Mouse (Mus musculus) ES-Bruce4 (cell line): ENCODE results near the gene Gng5. TPM values are rescaled to one million over a fixed set of nuclear protein-coding genes. Genes with fewer than 3 reads are reported as not detected.

Experiments used
- H3K27ac ChIP-seq: 2 replicates; pipeline ENCODE4 v1.5.1; 2012; ENCODE audit warnings: low read length, inconsistent platforms; ENCODE audit not compliant: insufficient read depth
- H3K27me3 ChIP-seq: 2 replicates; pipeline ENCODE4 v1.6.1; 2012; ENCODE audit warnings: mild to moderate bottlenecking, low read length, inconsistent platforms; ENCODE audit not compliant: control insufficient read depth, poor library complexity, insufficient read depth, severe bottlenecking
- H3K36me3 ChIP-seq: 2 replicates; pipeline ENCODE4 v1.6.1; 2012; ENCODE audit warnings: inconsistent platforms, mild to moderate bottlenecking, low read length, moderate library complexity; ENCODE audit not compliant: control insufficient read depth, poor library complexity, insufficient read depth, severe bottlenecking
- H3K4me1 ChIP-seq: one replicate; pipeline ENCODE4 v1.8.1; 2011; ENCODE audit warnings: low read length; ENCODE audit not compliant: control insufficient read depth, insufficient read depth
- H3K4me3 ChIP-seq: 2 replicates; pipeline ENCODE4 v1.5.1; 2011; ENCODE audit warnings: low read depth, mild to moderate bottlenecking, low read length
- H3K9ac ChIP-seq: 2 replicates; pipeline ENCODE4 v1.6.1; 2012; ENCODE audit warnings: low read depth, mild to moderate bottlenecking, inconsistent platforms; ENCODE audit not compliant: poor library complexity, severe bottlenecking
- H3K9me3 ChIP-seq: replicated peaks from 2 replicates; pipeline ENCODE4 v1.6.1; 2012; ENCODE audit warnings: mild to moderate bottlenecking, low read length, inconsistent platforms; ENCODE audit not compliant: control insufficient read depth, poor library complexity, insufficient read depth, severe bottlenecking
- CTCF ChIP-seq: IDR thresholded peaks from one replicate; pipeline ENCODE4 v1.8.1; 2011; ENCODE audit warnings: low read depth, low read length
- EP300 ChIP-seq: IDR thresholded peaks from 2 replicates; pipeline ENCODE4 v1.6.1; 2011; ENCODE audit warnings: low read depth, low read length; ENCODE audit not compliant: insufficient read depth
- POLR2A ChIP-seq: IDR thresholded peaks from one replicate; pipeline ENCODE4 v1.8.1; 2011; ENCODE audit warnings: low read length; ENCODE audit not compliant: insufficient read depth
- polyA plus RNA-seq: library from polyadenylated mRNA; stranded (reverse); fragments of >200 nt; gene quantifications from 2 replicates; pipeline ENCODE4 v1.2.4, GENCODE M21; 2011; ENCODE audit warnings: low read depth; ENCODE audit not compliant: missing spikeins, insufficient read depth, insufficient read length

Gene Gng5
- polyA plus RNA-seq, 1 experiment = 330 TPM

GRCm38 (mm10) chr3:146520798-146521651 lies 21.4 kb downstream of the Gng5 start, which contains the start of gene Rpf1:
TSS of gene Rpf1 (minus strand) at chr3:146521429.
- TF ChIP-seq POLR2A = no peak
- no peak for TF ChIP-seq CTCF
- no peak for TF ChIP-seq EP300
- Histone ChIP-seq H3K4me1 (no peaks in the 10 kb centered on the region), H3K36me3 (peaks cover 12% of the 10 kb centered on the region), H3K9ac (peak within 1 kb of the TSS; percentile 92), H3K9me3 (no peaks in the 10 kb centered on the region), H3K4me3 (peak within 1 kb of the TSS; percentile 99), H3K27me3 (no peaks in the 10 kb centered on the region), H3K27ac (peak within 1 kb of the TSS; percentile 96)

- Histone ChIP-seq H3K4me3 (peak overlapping the region; percentile 99), H3K27ac (peak overlapping the region; percentile 96), H3K36me3 (peaks cover 12% of the 10 kb centered on the region), H3K9ac (peak overlapping the region; percentile 92), H3K9me3 (no peaks in the 10 kb centered on the region), H3K27me3 (no peaks in the 10 kb centered on the region), H3K4me1 (no peaks in the 10 kb centered on the region)
- no peak for TF ChIP-seq CTCF
- no peak for TF ChIP-seq POLR2A
- no peak for TF ChIP-seq EP300
These were observed 22.0 kb downstream of the Gng5 start for GRCm38 (mm10) chr3:146521652-146522020.

- H3K4me3 ChIP-seq = no peak overlapping the region
- H3K36me3 ChIP-seq = no peaks in the 10 kb centered on the region
- no peak for TF ChIP-seq CTCF
- no peak for TF ChIP-seq EP300
- no peak for TF ChIP-seq POLR2A
- no peaks in the 10 kb centered on the region for H3K4me1 ChIP-seq
- H3K9me3 ChIP-seq = no peaks in the 10 kb centered on the region
- no peaks in the 10 kb centered on the region for H3K27me3 ChIP-seq
- no peak overlapping the region for H3K27ac ChIP-seq
- H3K9ac ChIP-seq = no peak overlapping the region
These were observed 28.7 kb downstream of the Gng5 start for GRCm38 (mm10) chr3:146528335-146528734.

- Histone ChIP-seq H3K9ac (no peak overlapping the region), H3K9me3 (no peaks in the 10 kb centered on the region), H3K27ac (no peak overlapping the region), H3K36me3 (no peaks in the 10 kb centered on the region), H3K27me3 (no peaks in the 10 kb centered on the region; the same call in 1 of the 2 replicates), H3K4me1 (peaks cover 2% of the 10 kb centered on the region), H3K4me3 (no peak overlapping the region)
- TF ChIP-seq POLR2A (no peak), CTCF (no peak), EP300 (no peak)
These were observed 35.4 kb downstream of the Gng5 start for GRCm38 (mm10) chr3:146534986-146535385.

- H3K36me3 ChIP-seq = no peaks in the 10 kb centered on the region
- no peaks in the 10 kb centered on the region for H3K4me1 ChIP-seq
- TF ChIP-seq EP300 = no peak
- TF ChIP-seq CTCF = no peak
- no peak for TF ChIP-seq POLR2A
- H3K9ac ChIP-seq = no peak overlapping the region
- no peaks in the 10 kb centered on the region for H3K27me3 ChIP-seq
- H3K27ac ChIP-seq = no peak overlapping the region
- H3K4me3 ChIP-seq = no peak overlapping the region
- H3K9me3 ChIP-seq = no peaks in the 10 kb centered on the region; the same call in 1 of the 2 replicates
These were observed 41.1 kb downstream of the Gng5 start for GRCm38 (mm10) chr3:146540521-146541273.

GRCm38 (mm10) chr3:146543632-146544031 lies 44.0 kb downstream of the Gng5 start:
- Histone ChIP-seq H3K27ac (no peak overlapping the region), H3K4me3 (no peak overlapping the region), H3K9ac (no peak overlapping the region), H3K27me3 (no peaks in the 10 kb centered on the region), H3K4me1 (no peaks in the 10 kb centered on the region), H3K9me3 (no peaks in the 10 kb centered on the region; the same call in 1 of the 2 replicates), H3K36me3 (no peaks in the 10 kb centered on the region)
- TF ChIP-seq POLR2A (no peak), EP300 (no peak), CTCF (no peak)
